Mouse (Mus musculus): ENCODE measurements around the gene Snx29.
"Not testable (repeated sequence)": the region's sequence is repeated elsewhere in the genome, so short reads cannot be mapped to it uniquely, and the experiment has no call there.

Gene Snx29

DNA sequence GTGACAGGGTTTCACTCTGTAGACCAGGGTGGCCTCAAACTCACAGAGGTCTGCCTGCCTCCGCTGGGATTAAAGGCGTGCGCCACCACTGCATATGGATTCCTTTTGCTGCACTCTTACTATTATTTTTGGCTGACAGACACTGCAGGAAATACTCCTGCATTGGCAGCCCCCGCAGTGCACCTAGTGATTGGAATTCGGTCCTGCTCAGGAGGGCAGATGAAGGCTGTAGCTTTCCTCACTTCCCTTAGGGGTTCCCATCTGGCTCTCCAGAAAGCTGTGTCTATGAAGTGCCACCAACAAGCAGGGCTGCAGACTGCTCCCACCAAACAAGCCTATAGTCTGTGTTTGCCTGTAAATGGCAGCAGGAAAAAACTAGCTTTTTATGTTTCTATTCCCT, 215.0 kb downstream of the Snx29 start:
- DNase-seq (ENCODE audit: low spot score), result no peak

GRCm38 (mm10) chr16:11538191-11538590, 215.5 kb downstream of the Snx29 start:
- DNase-seq (ENCODE audit: low spot score), result no peak

DNA sequence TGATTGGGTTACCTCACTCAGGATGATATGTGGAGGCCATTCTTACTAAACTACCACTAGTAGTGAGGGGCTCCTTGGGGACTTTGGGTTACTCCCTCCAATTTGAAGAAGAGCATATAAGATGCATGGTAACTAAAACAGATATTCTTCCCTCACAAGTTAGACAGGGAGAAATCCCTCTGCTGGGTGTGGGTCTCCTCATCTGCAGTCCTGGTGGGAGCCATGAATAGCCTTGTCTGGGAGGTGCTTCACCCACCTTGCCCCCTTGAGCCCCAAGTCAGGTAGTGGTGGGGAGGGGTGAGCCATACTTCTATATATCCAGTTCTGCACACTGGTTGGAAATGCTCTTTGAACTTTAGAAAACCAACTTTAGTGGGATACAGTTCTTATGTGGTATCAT, 218.3 kb downstream of the Snx29 start:
- DNase-seq (ENCODE audit: low spot score), result no peak

DNA sequence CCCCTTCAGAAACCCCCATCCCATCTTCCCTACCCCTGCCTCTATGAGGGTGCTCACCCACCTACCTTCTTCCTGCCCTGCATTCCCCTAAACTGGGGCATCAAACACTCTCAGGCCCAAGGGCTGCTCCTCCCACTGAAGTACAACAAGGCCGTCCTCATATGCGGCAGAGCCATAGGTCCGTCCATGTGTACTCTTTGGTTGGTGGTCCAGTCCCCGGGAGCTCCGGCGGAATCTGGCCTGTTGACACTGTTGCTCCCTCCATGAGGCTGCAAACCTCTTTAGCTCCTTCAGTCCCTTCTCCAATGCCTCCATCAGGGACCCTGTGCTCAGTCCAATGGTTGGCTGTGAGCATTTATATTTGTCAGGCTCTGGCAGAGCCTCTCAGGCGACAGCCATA, 219.1 kb downstream of the Snx29 start:
- no peak for DNase-seq (ENCODE audit: low spot score)

- peak; percentile 50 for DNase-seq (ENCODE audit: low spot score)
Measured at GRCm38 (mm10) chr16:11550043-11550725, 227.5 kb downstream of the Snx29 start.

- DNase-seq (ENCODE audit: low spot score), result no peak
Measured at GRCm38 (mm10) chr16:11561714-11562113, 239.0 kb downstream of the Snx29 start.

DNA sequence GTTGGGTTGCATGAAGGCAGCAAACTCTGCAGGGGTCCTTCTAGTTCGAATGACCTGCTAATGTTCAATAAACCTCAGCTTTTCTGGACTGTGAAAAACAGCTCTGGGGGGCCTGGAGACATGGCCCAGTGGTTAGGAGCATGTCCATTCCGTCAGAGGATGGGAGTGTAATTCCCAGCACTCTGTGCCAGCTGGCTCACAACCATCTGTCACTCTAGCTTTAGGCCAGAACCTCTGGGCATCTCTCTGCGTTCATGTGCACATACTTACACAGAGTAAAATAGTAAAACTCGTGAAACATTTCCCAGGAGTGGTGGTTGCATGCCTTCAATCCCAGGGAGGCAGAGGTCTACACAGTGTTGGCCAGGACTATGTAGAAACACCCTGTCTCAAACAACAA, 241.1 kb downstream of the Snx29 start:
- no peak for DNase-seq (ENCODE audit: low spot score)

DNA sequence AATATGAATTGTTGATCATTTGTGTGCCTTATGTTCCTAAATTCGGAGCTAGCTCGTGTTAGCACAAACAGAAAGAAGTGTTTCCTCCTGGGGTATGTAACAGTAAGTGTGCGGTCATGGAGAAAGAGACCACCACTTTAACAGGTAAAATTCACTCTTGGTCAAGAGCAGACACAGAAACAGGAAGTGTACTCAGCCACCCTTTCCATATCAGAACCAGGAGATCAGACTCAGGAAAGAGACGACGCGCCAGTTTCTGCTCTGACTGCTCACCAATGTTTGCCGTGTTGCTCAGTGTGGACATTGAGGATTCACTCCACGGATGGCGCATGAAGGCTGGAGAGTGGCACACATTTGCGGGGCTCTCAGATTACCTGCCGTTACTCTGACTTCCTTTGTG, 242.4 kb downstream of the Snx29 start:
- DNase-seq (ENCODE audit: low spot score), result no peak

GRCm38 (mm10) chr16:11567594-11567993, 244.9 kb downstream of the Snx29 start:
- no peak for DNase-seq (ENCODE audit: low spot score)

DNA sequence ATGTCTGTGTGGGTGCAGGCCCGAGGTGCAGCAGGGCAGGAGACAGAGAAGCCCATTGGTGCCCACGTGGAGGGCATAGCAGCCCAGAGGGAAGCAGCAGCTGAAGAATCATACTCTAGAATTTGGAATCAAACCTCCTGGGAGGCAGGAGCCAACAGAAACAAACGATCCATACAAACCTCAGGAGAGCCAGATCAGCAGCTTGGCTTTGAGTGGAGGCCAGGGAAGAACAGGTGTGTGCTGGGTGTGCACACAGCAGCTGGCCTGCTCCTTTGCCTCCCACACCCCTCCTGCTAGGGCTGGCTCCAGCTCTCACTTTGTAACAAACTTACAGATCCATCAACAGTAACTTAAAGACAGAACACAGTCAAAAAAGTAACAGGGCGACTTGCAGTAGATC, 245.4 kb downstream of the Snx29 start:
- DNase-seq (ENCODE audit: low spot score), result no peak

GRCm38 (mm10) chr16:11568601-11569000, 245.9 kb downstream of the Snx29 start:
- DNase-seq (ENCODE audit: low spot score), result no peak

- no peak for DNase-seq (ENCODE audit: low spot score)
Measured at GRCm38 (mm10) chr16:11569127-11569526, 246.4 kb downstream of the Snx29 start.

GRCm38 (mm10) chr16:11570072-11570471, 247.4 kb downstream of the Snx29 start:
- no peak for DNase-seq (ENCODE audit: low spot score)

DNA sequence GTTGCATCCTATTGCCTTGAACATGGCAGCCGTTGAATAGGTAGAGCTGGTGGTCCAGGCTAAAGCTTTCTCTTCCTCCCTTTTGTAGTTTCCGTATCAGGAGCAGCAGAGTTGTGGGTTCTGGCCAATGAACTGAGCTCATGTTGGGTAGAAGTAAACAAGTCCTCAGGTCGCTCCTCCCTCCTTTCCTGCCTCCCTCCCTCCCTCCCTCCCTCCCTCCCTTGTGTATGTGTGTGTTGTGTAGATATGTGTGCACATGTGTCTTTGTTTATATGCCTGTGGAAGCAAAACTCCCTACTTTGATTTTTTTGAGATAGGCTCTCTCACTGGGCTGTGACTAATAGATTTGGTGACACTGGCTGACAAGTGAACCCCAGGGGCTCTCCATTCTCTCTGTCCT, 251.8 kb downstream of the Snx29 start:
- DNase-seq (ENCODE audit: low spot score), result no peak

DNA sequence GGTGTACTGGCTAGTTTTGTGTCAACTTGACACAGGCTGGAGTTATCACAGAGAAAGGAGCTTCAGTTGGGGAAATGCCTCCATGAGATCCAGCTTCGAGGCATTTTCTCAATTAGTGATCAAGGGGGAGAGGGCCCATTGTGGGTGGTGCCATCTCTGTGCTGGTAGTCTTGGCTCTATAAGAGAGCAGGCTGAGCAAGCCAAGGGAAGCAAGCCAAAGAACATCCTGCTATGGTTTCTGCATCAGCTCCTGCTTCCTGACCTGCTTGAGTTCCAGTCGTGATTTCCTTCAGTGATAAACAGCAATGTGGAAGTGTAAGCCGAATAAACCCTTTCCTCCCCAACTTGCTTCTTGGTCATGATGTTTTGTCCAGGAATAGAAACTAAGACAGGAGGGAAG, 253.0 kb downstream of the Snx29 start:
- not testable (repeated sequence) for DNase-seq (ENCODE audit: low spot score)

DNA sequence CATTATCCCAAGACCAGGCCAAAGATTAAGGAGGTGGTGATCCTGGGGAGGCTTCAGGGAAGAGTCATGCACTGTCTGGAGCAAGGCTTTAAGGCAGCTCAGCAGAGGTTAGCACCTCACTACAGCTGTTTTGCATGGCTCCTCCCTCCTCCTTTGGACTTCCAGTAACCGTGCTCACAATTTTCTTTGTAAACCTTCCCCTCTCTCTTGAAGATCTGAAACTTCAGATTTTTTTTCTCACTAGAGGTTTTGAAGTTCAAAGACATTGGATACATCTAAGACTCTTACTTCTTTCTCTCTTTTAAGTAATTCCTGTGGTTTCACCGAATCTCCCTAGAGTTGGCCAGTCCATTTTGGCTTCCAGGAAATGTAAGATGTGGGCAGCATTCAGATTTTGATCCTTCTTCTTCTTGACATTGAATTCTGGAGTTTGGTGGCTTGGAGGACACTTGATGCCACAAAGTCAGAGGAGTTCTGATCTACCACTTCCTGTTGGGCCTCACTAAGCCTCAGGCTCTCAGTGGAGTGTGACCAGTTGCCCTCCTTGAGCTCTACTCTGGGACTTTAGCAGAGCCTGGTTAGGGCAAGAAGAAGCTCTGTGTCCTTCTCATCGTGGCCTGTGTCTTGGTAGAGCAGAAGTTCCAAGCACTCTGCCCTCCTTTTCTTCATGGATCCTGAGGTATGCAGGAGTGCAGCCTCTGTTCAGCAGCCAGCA, 255.0 kb downstream of the Snx29 start:
- DNase-seq (ENCODE audit: low spot score), result no peak

- DNase-seq (ENCODE audit: low spot score), result peak; percentile 53
Measured at GRCm38 (mm10) chr16:11579676-11580098, 257.0 kb downstream of the Snx29 start.

- DNase-seq (ENCODE audit: low spot score), result no peak
Measured at GRCm38 (mm10) chr16:11583941-11584639, 261.4 kb downstream of the Snx29 start.

DNA sequence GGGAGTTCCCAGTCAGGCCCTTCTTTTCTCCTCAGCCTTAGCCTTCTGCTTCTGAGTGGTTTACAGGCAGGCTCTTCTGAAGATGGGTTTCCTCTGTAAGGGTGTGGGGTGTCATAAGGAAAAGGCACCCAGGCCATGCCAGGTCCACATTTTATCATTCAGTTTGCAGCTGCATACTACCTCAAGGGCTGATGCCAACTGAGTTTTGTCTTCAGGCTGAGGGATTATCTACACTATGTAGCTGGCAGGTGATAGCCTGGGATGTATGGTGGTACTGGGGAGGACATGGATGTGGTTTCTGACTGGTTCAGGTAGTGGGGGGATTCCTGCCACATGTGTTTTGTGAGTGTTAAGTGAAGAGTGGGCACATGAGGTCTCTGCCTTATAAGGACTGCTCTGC, 266.0 kb downstream of the Snx29 start:
- no peak for DNase-seq (ENCODE audit: low spot score)

DNA sequence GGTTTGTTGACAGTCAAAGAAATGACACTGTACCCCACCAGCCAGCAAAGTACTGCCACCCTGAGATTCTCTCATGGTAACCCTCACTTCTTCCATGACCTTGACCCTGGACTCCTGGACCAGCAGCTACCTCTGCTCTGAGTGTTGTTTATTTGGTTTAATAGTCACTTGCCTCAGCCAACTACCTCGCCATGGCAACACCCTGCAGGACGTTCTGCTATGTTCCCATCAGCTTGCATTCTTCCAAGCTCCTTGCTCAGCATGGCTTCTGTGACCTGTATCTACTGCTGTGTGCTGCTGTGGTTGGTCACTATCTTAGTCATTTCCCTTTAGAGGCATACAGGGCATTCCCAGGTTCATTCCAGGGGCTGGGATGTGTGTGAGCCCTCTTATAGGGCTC, 266.6 kb downstream of the Snx29 start:
- DNase-seq (ENCODE audit: low spot score), result no peak

- no peak for DNase-seq (ENCODE audit: low spot score)
Measured at GRCm38 (mm10) chr16:11589782-11590695, 267.3 kb downstream of the Snx29 start.

- DNase-seq (ENCODE audit: low spot score), result no peak
Measured at GRCm38 (mm10) chr16:11596599-11596998, 273.9 kb downstream of the Snx29 start.

All from layer of hippocampus, adult 9-10 months (tissue).